Mouse (Mus musculus): ENCODE data around the gene Cartpt.
"Not testable (repeated sequence)": the region's sequence is repeated elsewhere in the genome, so short reads cannot be mapped to it uniquely, and the experiment has no call there.

Cartpt gene

DNA sequence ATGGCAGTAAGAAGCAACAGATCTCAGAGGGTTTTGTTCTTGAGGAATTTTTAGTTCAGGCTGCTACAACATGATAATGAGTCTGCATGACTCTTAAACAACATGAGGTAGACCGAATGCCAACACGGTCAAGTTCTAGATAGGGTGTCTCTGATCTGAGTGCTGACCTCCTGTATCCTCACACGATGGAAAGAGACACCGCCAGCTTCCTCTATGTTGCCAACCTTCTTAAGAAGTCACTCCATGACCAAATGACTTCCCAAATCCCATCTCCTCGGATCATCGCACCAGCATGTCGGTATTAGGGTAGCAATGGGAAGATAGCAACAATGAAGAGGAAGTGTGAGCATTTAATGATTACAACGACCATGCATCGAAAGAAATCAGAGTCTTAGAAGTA is 43.6 kb downstream of the Cartpt start:
- no peak for DNase-seq (ENCODE audit: low read depth, low spot score)

DNA sequence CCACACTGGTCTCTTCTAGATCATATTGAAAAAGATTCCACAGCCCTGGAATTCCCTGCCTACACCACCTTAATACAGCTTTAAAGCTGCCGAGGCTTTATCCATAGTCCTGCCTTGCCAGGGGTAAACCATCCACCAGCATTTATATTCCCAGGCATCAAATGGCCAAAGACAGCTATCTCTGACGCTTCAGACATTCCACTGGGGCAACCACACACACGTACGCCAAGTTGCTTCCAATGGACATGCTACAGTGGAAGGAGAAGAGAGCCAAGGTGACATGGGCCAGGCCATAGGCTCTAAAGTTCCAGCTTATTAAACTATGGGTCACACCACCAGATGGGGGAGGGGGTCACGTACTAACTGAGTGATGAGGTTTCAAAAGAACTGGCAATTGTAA is 45.7 kb downstream of the Cartpt start:
- DNase-seq (ENCODE audit: low read depth, low spot score): no peak

DNA sequence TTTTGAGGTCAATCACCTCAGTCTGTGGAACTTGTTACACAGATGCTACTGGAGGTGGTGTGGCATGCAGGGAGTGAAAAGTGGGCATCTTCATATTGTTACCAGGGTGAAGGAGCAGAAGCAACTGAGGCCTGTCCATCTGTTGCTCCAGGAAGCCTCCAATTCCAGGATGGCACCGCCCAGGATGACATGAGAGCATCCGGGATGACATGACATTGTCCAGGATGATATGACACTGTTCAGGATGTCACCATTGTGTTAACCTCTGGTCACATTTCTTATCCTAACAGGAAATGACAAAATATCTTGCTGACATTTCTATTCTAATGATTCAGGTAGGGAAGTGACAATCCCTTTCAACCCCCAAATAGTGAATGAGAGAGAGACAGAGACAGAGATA is 47.8 kb downstream of the Cartpt start:
- DNase-seq (ENCODE audit: low read depth, low spot score): no peak

DNA sequence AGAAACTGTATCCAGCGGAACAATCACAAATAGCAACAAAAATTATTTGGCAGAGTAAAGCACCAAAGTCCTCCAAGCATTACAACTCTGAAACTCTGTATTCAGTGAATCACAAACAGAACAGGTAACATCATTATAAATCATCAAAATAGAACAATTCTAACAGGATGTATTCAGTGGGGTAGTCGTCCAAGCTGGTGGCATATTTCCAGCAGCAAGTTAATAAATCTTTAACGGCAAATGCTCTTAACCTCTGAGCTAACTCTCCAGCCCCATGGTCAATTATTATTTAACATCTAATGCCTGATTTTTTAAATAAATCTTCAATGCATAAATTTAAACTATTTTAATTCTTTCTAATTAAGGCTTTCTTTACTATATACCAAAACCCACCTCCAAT is 48.5 kb downstream of the Cartpt start:
- DNase-seq (ENCODE audit: low read depth, low spot score): not testable (repeated sequence)

DNA sequence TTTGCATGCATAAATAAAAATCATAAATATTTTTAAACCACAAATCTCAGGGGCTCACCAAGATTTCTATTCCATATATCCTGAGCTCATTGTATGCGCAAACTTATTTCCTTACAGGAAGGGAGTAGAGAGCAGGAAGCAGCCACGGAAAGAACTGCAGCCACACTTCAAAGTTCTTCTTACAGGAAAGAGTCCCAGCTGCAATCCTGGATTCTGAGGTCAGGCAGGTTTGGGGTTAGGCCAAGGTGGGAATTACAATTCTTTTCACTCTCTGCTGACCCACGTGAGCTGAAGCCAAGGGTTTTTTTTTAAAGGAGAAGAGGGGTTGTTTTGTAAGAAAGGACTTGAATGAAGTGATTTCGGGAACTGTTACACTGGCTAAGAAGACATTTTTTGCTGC is 49.9 kb downstream of the Cartpt start:
- no peak for DNase-seq (ENCODE audit: low read depth, low spot score)

DNA sequence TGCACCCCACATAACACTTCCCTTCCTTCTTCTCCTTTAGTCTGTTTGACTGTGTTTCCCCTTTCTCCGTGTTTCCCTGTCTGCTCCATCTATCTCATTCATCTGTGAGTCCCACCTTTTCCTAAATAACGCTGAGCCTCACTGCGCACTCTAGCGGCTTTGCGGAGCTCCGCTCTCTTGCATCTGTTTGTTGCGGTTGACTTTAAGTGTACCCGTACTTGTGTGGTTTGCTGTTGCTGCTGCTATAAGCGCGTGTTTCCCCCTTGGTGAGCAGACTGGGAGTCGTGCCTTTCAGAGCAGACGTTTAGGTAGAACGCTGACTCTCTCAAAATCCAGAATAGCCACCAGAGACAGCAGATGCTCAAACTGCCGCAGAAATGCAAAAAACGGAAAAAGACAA is 51.3 kb downstream of the Cartpt start:
- DNase-seq (ENCODE audit: low read depth, low spot score): no peak
